Mouse (Mus musculus): ENCODE results near the gene Cygb.
"Not testable (repeated sequence)": the region's sequence is repeated elsewhere in the genome, so short reads cannot be mapped to it uniquely, and the experiment has no call there.

The Cygb gene

GRCm38 (mm10) chr11:116681147-116681546, 27.0 kb upstream of the Cygb start:
- Histone ChIP-seq H3K27me3 (ENCODE audit: control insufficient read depth, insufficient read depth, low read length, poor library complexity, severe bottlenecking) (no peaks in the 10 kb centered on the region), H3K36me3 (ENCODE audit: control insufficient read depth, insufficient read depth, low read length, poor library complexity, severe bottlenecking) (peaks cover 1% of the 10 kb centered on the region)
- DNase-seq (ENCODE audit: low read depth, low spot score), result no peak

- DNase-seq (ENCODE audit: low read depth, low spot score), result no peak
- Histone ChIP-seq H3K27me3 (ENCODE audit: control insufficient read depth, insufficient read depth, low read length, poor library complexity, severe bottlenecking) (no peaks in the 10 kb centered on the region), H3K36me3 (ENCODE audit: control insufficient read depth, insufficient read depth, low read length, poor library complexity, severe bottlenecking) (peaks cover 3% of the 10 kb centered on the region)
These were observed 26.4 kb upstream of the Cygb start for GRCm38 (mm10) chr11:116680321-116681091.

GRCm38 (mm10) chr11:116679148-116679547, 25.0 kb upstream of the Cygb start:
- no peak for DNase-seq (ENCODE audit: low read depth, low spot score)
- no peaks in the 10 kb centered on the region for H3K27me3 ChIP-seq (ENCODE audit: control insufficient read depth, insufficient read depth, low read length, poor library complexity, severe bottlenecking)
- peaks cover 3% of the 10 kb centered on the region for H3K36me3 ChIP-seq (ENCODE audit: control insufficient read depth, insufficient read depth, low read length, poor library complexity, severe bottlenecking)

GRCm38 (mm10) chr11:116677711-116678441, 23.8 kb upstream of the Cygb start:
- no peak for DNase-seq (ENCODE audit: low read depth, low spot score)
- Histone ChIP-seq H3K36me3 (ENCODE audit: control insufficient read depth, insufficient read depth, low read length, poor library complexity, severe bottlenecking) (peaks cover 3% of the 10 kb centered on the region), H3K27me3 (ENCODE audit: control insufficient read depth, insufficient read depth, low read length, poor library complexity, severe bottlenecking) (no peaks in the 10 kb centered on the region)

- DNase-seq (ENCODE audit: low read depth, low spot score), result no peak
- peaks cover 3% of the 10 kb centered on the region for H3K36me3 ChIP-seq (ENCODE audit: control insufficient read depth, insufficient read depth, low read length, poor library complexity, severe bottlenecking)
- no peaks in the 10 kb centered on the region for H3K27me3 ChIP-seq (ENCODE audit: control insufficient read depth, insufficient read depth, low read length, poor library complexity, severe bottlenecking)
These were observed 22.3 kb upstream of the Cygb start for GRCm38 (mm10) chr11:116676175-116676976.

- DNase-seq (ENCODE audit: low read depth, low spot score); H3K36me3 ChIP-seq (ENCODE audit: control insufficient read depth, insufficient read depth, low read length, poor library complexity, severe bottlenecking): not testable (repeated sequence)
These were observed 21.3 kb upstream of the Cygb start for GRCm38 (mm10) chr11:116675429-116675828.

GRCm38 (mm10) chr11:116674616-116675379, 20.7 kb upstream of the Cygb start:
- no peak for DNase-seq (ENCODE audit: low read depth, low spot score)
- peaks cover 3% of the 10 kb centered on the region for H3K36me3 ChIP-seq (ENCODE audit: control insufficient read depth, insufficient read depth, low read length, poor library complexity, severe bottlenecking)
- H3K27me3 ChIP-seq (ENCODE audit: control insufficient read depth, insufficient read depth, low read length, poor library complexity, severe bottlenecking), result no peaks in the 10 kb centered on the region

More at GRCm38 (mm10) chr11:116675429-116675828, 21.3 kb upstream of the Cygb start:
- H3K27me3 ChIP-seq (ENCODE audit: control insufficient read depth, insufficient read depth, low read length, poor library complexity, severe bottlenecking), result not testable (repeated sequence)

GRCm38 (mm10) chr11:116673410-116673809, 19.3 kb upstream of the Cygb start:
- H3K36me3 ChIP-seq (ENCODE audit: control insufficient read depth, insufficient read depth, low read length, poor library complexity, severe bottlenecking), result peaks cover 3% of the 10 kb centered on the region
- no peak for DNase-seq (ENCODE audit: low read depth, low spot score)
- no peaks in the 10 kb centered on the region for H3K27me3 ChIP-seq (ENCODE audit: control insufficient read depth, insufficient read depth, low read length, poor library complexity, severe bottlenecking)

- Histone ChIP-seq H3K27me3 (ENCODE audit: control insufficient read depth, insufficient read depth, low read length, poor library complexity, severe bottlenecking) (no peaks in the 10 kb centered on the region), H3K36me3 (ENCODE audit: control insufficient read depth, insufficient read depth, low read length, poor library complexity, severe bottlenecking) (peaks cover 3% of the 10 kb centered on the region)
- no peak for DNase-seq (ENCODE audit: low read depth, low spot score)
These were observed 18.5 kb upstream of the Cygb start for GRCm38 (mm10) chr11:116672595-116672994.

GRCm38 (mm10) chr11:116671845-116672434, 17.8 kb upstream of the Cygb start:
- no peak for DNase-seq (ENCODE audit: low read depth, low spot score)
- Histone ChIP-seq H3K36me3 (ENCODE audit: control insufficient read depth, insufficient read depth, low read length, poor library complexity, severe bottlenecking) (peaks cover 3% of the 10 kb centered on the region), H3K27me3 (ENCODE audit: control insufficient read depth, insufficient read depth, low read length, poor library complexity, severe bottlenecking) (no peaks in the 10 kb centered on the region)

- Histone ChIP-seq H3K27me3 (ENCODE audit: control insufficient read depth, insufficient read depth, low read length, poor library complexity, severe bottlenecking) (no peaks in the 10 kb centered on the region), H3K36me3 (ENCODE audit: control insufficient read depth, insufficient read depth, low read length, poor library complexity, severe bottlenecking) (peaks cover 3% of the 10 kb centered on the region)
- peak; percentile 99 for DNase-seq (ENCODE audit: low read depth, low spot score)
These were observed 17.2 kb upstream of the Cygb start for GRCm38 (mm10) chr11:116671112-116671844.

GRCm38 (mm10) chr11:116670386-116670785, 16.3 kb upstream of the Cygb start:
- no peaks in the 10 kb centered on the region; the same call in 1 of the 2 replicates for H3K36me3 ChIP-seq (ENCODE audit: control insufficient read depth, insufficient read depth, low read length, poor library complexity, severe bottlenecking)
- no peak for DNase-seq (ENCODE audit: low read depth, low spot score)
- no peaks in the 10 kb centered on the region for H3K27me3 ChIP-seq (ENCODE audit: control insufficient read depth, insufficient read depth, low read length, poor library complexity, severe bottlenecking)

- Histone ChIP-seq H3K27me3 (ENCODE audit: control insufficient read depth, insufficient read depth, low read length, poor library complexity, severe bottlenecking) (no peaks in the 10 kb centered on the region), H3K36me3 (ENCODE audit: control insufficient read depth, insufficient read depth, low read length, poor library complexity, severe bottlenecking) (no peaks in the 10 kb centered on the region; the same call in 1 of the 2 replicates)
- DNase-seq (ENCODE audit: low read depth, low spot score), result no peak
These were observed 15.8 kb upstream of the Cygb start for GRCm38 (mm10) chr11:116669787-116670365.

All from splenic B cell, adult 2 months (primary cell).